Mouse (Mus musculus) stomach, embryonic 16.5 days (tissue): ENCODE measurements at regions not wholly inside any gene's neighbourhood (a gene's known extent, or its start where the extent isn't known, plus 50 kb on each side); places are given as distances from the start of the nearest gene placed in this dataset.
A peak's percentile ranks its signal among the peaks of the same experiment; 100 is the strongest.

Experiments used
- ATAC-seq: fragments of 200-750 bp; cut with Nextera tagmentation; 2 replicates; pipeline ENCODE4 v1.8.0; 2017; ENCODE audit warnings: moderate number of reproducible peaks, moderate TSS enrichment; ENCODE audit not compliant: insufficient read depth, low FRiP score
- H3K27ac ChIP-seq: fragments of 300-500 bp; sonication (generic); 2 replicates; pipeline ENCODE4 v1.5.1; 2014; ENCODE audit warnings: low read length
- H3K27me3 ChIP-seq: fragments of 300-500 bp; sonication (generic); 2 replicates; pipeline ENCODE4 v1.6.1; 2014; ENCODE audit warnings: low read length, control low read depth, mixed read lengths; ENCODE audit not compliant: control insufficient read depth, insufficient read depth
- H3K36me3 ChIP-seq: fragments of 300-500 bp; sonication (generic); 2 replicates; pipeline ENCODE4 v1.6.1; 2014; ENCODE audit warnings: low read length; ENCODE audit not compliant: control insufficient read depth, insufficient read depth
- H3K4me1 ChIP-seq: fragments of 300-500 bp; sonication (generic); 2 replicates; pipeline ENCODE4 v1.6.1; 2014; ENCODE audit warnings: low read length, control low read depth, mixed read lengths; ENCODE audit not compliant: control insufficient read depth, insufficient read depth
- H3K4me2 ChIP-seq: fragments of 300-500 bp; sonication (generic); 2 replicates; pipeline ENCODE4 v1.6.1; 2014; ENCODE audit warnings: low read depth, low read length, mixed read lengths
- H3K4me3 ChIP-seq: fragments of 300-500 bp; sonication (generic); replicated peaks from 2 replicates; pipeline ENCODE4 v1.5.1; 2014; ENCODE audit warnings: mild to moderate bottlenecking, low read length
- H3K9ac ChIP-seq: fragments of 300-500 bp; sonication (generic); 2 replicates; pipeline ENCODE4 v1.6.1; 2014; ENCODE audit warnings: low read length
- H3K9me3 ChIP-seq: fragments of 300-500 bp; sonication (generic); replicated peaks from 2 replicates; pipeline ENCODE4 v1.6.1; 2016; ENCODE audit warnings: low read length, control low read depth; ENCODE audit not compliant: control insufficient read depth
- whole genome bisulfite sequencing: fragments of 180-500 bp; shearing (Covaris S2); extraction: QIAGEN DNeasy Blood & Tissue Kit; methylation state at CpG from one replicate; pipeline ENCODE4 v1.1.7; 2014; 5-methylcytosine and 5-hydroxymethylcytosine counted together

GRCm38 (mm10) chr19:14892390-14892758, 294.5 kb upstream of the Tle4 start:
- H3K27me3 ChIP-seq = peaks cover 7% of the 10 kb centered on the region
- H3K36me3 ChIP-seq = no peaks in the 10 kb centered on the region
- no peak for ATAC-seq
- H3K27ac ChIP-seq = no peak overlapping the region
- H3K9ac ChIP-seq = no peak overlapping the region
- no peak overlapping the region for H3K4me3 ChIP-seq
- no peak overlapping the region for H3K4me2 ChIP-seq
- H3K9me3 ChIP-seq = no peaks in the 10 kb centered on the region
- 47% methylated on average over 6 of the region's 6 CpGs for WGBS
- H3K4me1 ChIP-seq = peaks cover 13% of the 10 kb centered on the region

DNA sequence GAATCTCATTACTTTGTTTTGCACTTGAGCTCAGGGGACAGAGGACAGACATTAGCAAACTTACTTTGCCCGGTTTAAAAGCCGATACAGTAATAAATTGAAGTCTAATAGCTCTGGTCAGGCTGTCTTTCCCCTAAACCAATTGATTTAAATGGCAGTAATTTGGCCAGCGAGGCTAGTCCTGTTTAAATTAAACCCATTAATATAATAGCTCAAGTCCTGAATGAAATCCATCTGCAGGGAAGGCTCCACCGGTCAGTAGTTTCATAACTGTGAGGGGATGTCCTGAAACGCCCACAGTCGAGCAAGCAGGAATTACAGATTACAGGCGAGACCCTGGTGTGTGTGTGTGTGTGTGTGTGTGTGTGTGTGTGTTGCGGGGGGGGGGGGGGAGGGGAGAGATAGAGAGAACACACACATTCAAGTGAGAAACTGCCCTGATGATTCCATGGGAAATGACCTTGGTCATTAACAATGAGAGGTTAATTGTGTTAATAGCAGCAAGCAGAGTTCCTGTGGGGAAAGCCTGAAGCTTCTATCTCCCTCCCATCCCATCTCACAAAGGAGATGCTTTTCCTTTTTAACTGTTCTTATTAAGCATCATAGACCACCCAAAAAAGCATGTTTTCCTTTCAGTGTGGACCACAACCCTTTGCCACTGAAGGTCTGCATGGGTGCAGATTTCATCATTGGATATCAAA, 294.0 kb upstream of the Tle4 start:
- no peak for ATAC-seq
- Histone ChIP-seq H3K36me3 (no peaks in the 10 kb centered on the region), H3K27ac (no peak overlapping the region), H3K4me2 (peak overlapping the region; percentile 55; the same call in 1 of the 2 replicates), H3K9me3 (no peaks in the 10 kb centered on the region), H3K9ac (no peak overlapping the region), H3K27me3 (peaks cover 7% of the 10 kb centered on the region), H3K4me1 (peaks cover 13% of the 10 kb centered on the region), H3K4me3 (no peak overlapping the region)
- 32% methylated on average over 7 of the region's 8 CpGs for WGBS

- no peak overlapping the region for H3K9ac ChIP-seq
- no peak overlapping the region for H3K27ac ChIP-seq
- no peak for ATAC-seq
- H3K36me3 ChIP-seq = no peaks in the 10 kb centered on the region
- peaks cover 13% of the 10 kb centered on the region for H3K4me1 ChIP-seq
- 1% methylated on average over 9 of the region's 9 CpGs for WGBS
- peaks cover 7% of the 10 kb centered on the region for H3K27me3 ChIP-seq
- H3K4me2 ChIP-seq = peak overlapping the region; percentile 55
- peak overlapping the region; percentile 32 for H3K4me3 ChIP-seq
- H3K9me3 ChIP-seq = no peaks in the 10 kb centered on the region
Measured at GRCm38 (mm10) chr19:14891090-14891428, 293.2 kb upstream of the Tle4 start.

DNA sequence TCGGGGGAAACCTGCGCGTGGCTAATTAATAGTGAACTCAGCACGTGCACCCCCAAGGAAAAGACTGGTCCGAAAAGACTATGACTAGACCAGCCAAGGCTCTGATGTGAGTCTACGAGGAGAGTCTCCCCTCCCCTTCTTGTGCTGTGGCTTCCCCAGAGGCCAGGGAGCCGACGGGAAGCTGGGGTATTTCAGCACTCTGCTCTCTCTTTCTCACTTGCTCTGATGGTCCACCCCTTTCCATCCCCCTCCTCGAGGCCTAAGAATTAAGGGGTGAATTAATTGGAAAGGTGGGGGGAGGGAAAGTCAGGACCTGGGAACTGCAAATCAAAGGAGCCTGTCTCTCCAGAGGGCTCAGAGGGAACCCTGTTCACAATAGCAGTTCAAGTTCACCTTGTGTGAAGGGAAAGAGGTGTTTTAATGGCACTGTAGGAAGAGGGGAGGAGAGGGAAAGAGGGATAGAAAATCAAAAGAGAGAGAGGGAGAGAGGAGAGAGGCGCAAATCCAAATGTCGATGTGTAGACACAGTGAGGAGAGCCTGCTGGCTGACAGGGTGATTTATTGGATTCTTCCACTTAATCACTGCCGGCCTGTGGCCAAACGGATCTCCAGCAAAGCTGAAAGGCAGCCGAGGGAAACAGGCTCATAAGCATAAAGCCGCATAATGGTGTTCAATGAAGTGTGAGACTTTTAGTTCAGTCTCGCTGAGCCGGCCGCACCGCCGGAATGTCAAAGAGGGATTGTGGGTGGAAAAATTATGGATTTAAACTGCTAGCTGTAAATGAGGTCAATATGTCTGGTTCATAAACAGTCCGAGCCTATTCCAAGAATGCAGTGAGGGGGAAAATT, 292.6 kb upstream of the Tle4 start:
- Histone ChIP-seq H3K4me2 (peak overlapping the region; percentile 55), H3K27ac (no peak overlapping the region), H3K4me1 (peaks cover 13% of the 10 kb centered on the region), H3K9me3 (no peaks in the 10 kb centered on the region), H3K4me3 (peak overlapping the region; percentile 32), H3K36me3 (no peaks in the 10 kb centered on the region), H3K9ac (no peak overlapping the region), H3K27me3 (peaks cover 7% of the 10 kb centered on the region)
- WGBS = 11% methylated on average over 21 of the region's 21 CpGs
- ATAC-seq = peak; percentile 78

DNA sequence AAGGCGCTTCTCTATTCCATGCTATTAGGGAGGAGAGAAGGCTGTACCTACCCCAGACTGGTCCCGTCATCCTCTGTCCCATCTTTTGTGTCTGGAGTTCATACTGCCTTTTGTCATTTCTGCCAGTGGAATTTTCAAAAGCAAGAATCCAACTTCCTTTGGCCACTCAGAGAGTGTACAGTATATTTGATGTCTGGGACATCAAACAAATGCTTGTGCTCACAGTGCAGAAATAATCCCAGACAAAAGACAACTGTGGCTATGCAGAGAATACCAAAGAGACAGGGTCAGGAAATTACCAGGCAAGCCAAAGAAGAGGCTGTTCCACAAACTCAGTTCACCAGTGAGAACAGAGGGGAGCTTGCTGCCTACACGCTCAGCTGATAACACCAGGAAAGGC, 291.9 kb upstream of the Tle4 start:
- ATAC-seq = no peak
- no peak overlapping the region for H3K4me3 ChIP-seq
- no peaks in the 10 kb centered on the region for H3K9me3 ChIP-seq
- 69% methylated on average over 3 of the region's 3 CpGs for WGBS
- H3K4me1 ChIP-seq = peaks cover 13% of the 10 kb centered on the region
- H3K36me3 ChIP-seq = no peaks in the 10 kb centered on the region
- no peak overlapping the region for H3K9ac ChIP-seq
- no peak overlapping the region for H3K27ac ChIP-seq
- no peak overlapping the region for H3K4me2 ChIP-seq
- H3K27me3 ChIP-seq = peaks cover 7% of the 10 kb centered on the region

GRCm38 (mm10) chr19:14883707-14884421, 286.0 kb upstream of the Tle4 start:
- Histone ChIP-seq H3K36me3 (no peaks in the 10 kb centered on the region), H3K4me3 (no peak overlapping the region), H3K4me2 (no peak overlapping the region), H3K27ac (no peak overlapping the region), H3K9ac (no peak overlapping the region), H3K4me1 (no peaks in the 10 kb centered on the region), H3K9me3 (no peaks in the 10 kb centered on the region), H3K27me3 (peaks cover 4% of the 10 kb centered on the region)
- WGBS = 48% methylated on average over 8 of the region's 8 CpGs
- no peak for ATAC-seq

GRCm38 (mm10) chr19:14880818-14881217, 283.0 kb upstream of the Tle4 start:
- H3K27ac ChIP-seq = no peak overlapping the region

GRCm38 (mm10) chr19:14873986-14874385, 276.1 kb upstream of the Tle4 start:
- no peak for ATAC-seq
- H3K4me2 ChIP-seq = no peak overlapping the region
- no peak overlapping the region for H3K27ac ChIP-seq
- 89% methylated on average over 1 of the region's 1 CpGs for WGBS
- no peak overlapping the region for H3K9ac ChIP-seq
- no peaks in the 10 kb centered on the region; the same call in 1 of the 2 replicates for H3K4me1 ChIP-seq
- no peaks in the 10 kb centered on the region for H3K9me3 ChIP-seq
- no peaks in the 10 kb centered on the region for H3K36me3 ChIP-seq
- no peaks in the 10 kb centered on the region for H3K27me3 ChIP-seq
- no peak overlapping the region for H3K4me3 ChIP-seq

More at GRCm38 (mm10) chr19:14880818-14881217, 283.0 kb upstream of the Tle4 start:
- Histone ChIP-seq H3K36me3 (no peaks in the 10 kb centered on the region), H3K27me3 (no peaks in the 10 kb centered on the region), H3K9ac (no peak overlapping the region), H3K4me2 (no peak overlapping the region), H3K9me3 (no peaks in the 10 kb centered on the region), H3K4me3 (no peak overlapping the region), H3K4me1 (no peaks in the 10 kb centered on the region)
- 58% methylated on average over 4 of the region's 4 CpGs for WGBS
- ATAC-seq = no peak
